Mouse (Mus musculus): ENCODE results near the gene Cntfr.
A peak's percentile ranks its signal among the peaks of the same experiment; 100 is the strongest.
"Not testable (repeated sequence)": the region's sequence is repeated elsewhere in the genome, so short reads cannot be mapped to it uniquely, and the experiment has no call there.

Cntfr gene

GRCm38 (mm10) chr4:41710229-41710628, 13.3 kb upstream of the Cntfr start:
- DNase-seq (ENCODE audit: low read depth), result no peak

GRCm38 (mm10) chr4:41708192-41708745, 11.4 kb upstream of the Cntfr start:
- DNase-seq (ENCODE audit: low read depth), result peak; percentile 53

GRCm38 (mm10) chr4:41707011-41707535, 10.2 kb upstream of the Cntfr start:
- peak; percentile 61 for DNase-seq (ENCODE audit: low read depth)

GRCm38 (mm10) chr4:41705922-41706754, 9.2 kb upstream of the Cntfr start:
- no peak for DNase-seq (ENCODE audit: low read depth)

- no peak for DNase-seq (ENCODE audit: low read depth)
These were observed 7.8 kb upstream of the Cntfr start for GRCm38 (mm10) chr4:41704651-41705050.

GRCm38 (mm10) chr4:41702226-41702625, 5.3 kb upstream of the Cntfr start:
- not testable (repeated sequence) for DNase-seq (ENCODE audit: low read depth)

GRCm38 (mm10) chr4:41700224-41700623, 3.3 kb upstream of the Cntfr start:
- DNase-seq (ENCODE audit: low read depth), result not testable (repeated sequence)

- DNase-seq (ENCODE audit: low read depth), result not testable (repeated sequence)
These were observed 2.9 kb upstream of the Cntfr start, which contains the start of gene Il11ra1 for GRCm38 (mm10) chr4:41699783-41700182. TSS of gene Il11ra1 (plus strand) at chr4:41699989.

- not testable (repeated sequence) for DNase-seq (ENCODE audit: low read depth)
These were observed 1.6 kb upstream of the Cntfr start for GRCm38 (mm10) chr4:41698421-41699016.

- not testable (repeated sequence) for DNase-seq (ENCODE audit: low read depth)
These were observed 437 bp downstream of the Cntfr start for GRCm38 (mm10) chr4:41696452-41696851.

- not testable (repeated sequence) for DNase-seq (ENCODE audit: low read depth)
These were observed 1.1 kb downstream of the Cntfr start for GRCm38 (mm10) chr4:41695800-41696199.

- DNase-seq (ENCODE audit: low read depth), result not testable (repeated sequence)
These were observed 3.4 kb downstream of the Cntfr start for GRCm38 (mm10) chr4:41693511-41693910.

- DNase-seq (ENCODE audit: low read depth), result not testable (repeated sequence)
These were observed 6.9 kb downstream of the Cntfr start for GRCm38 (mm10) chr4:41690014-41690413.

GRCm38 (mm10) chr4:41688562-41688961, 8.3 kb downstream of the Cntfr start:
- DNase-seq (ENCODE audit: low read depth), result not testable (repeated sequence)

- not testable (repeated sequence) for DNase-seq (ENCODE audit: low read depth)
These were observed 10.9 kb downstream of the Cntfr start for GRCm38 (mm10) chr4:41685882-41686492.

GRCm38 (mm10) chr4:41684931-41685453, 11.9 kb downstream of the Cntfr start:
- DNase-seq (ENCODE audit: low read depth), result not testable (repeated sequence)

- DNase-seq (ENCODE audit: low read depth), result not testable (repeated sequence)
These were observed 12.6 kb downstream of the Cntfr start for GRCm38 (mm10) chr4:41684131-41684930.

- DNase-seq (ENCODE audit: low read depth), result not testable (repeated sequence)
These were observed 13.6 kb downstream of the Cntfr start for GRCm38 (mm10) chr4:41683303-41683702.

GRCm38 (mm10) chr4:41682789-41683188, 14.1 kb downstream of the Cntfr start:
- no peak for DNase-seq (ENCODE audit: low read depth)

- DNase-seq (ENCODE audit: low read depth), result no peak
These were observed 14.9 kb downstream of the Cntfr start for GRCm38 (mm10) chr4:41681947-41682346.

GRCm38 (mm10) chr4:41681176-41681575, 15.7 kb downstream of the Cntfr start:
- no peak for DNase-seq (ENCODE audit: low read depth)
